Mouse (Mus musculus): Measurements from ENCODE around the gene Enox1. TPM values are rescaled to one million over a fixed set of nuclear protein-coding genes. Genes with fewer than 3 reads are reported as not detected.

Gene Enox1
- polyA plus RNA-seq, 1 experiment: 0.30 TPM

DNA sequence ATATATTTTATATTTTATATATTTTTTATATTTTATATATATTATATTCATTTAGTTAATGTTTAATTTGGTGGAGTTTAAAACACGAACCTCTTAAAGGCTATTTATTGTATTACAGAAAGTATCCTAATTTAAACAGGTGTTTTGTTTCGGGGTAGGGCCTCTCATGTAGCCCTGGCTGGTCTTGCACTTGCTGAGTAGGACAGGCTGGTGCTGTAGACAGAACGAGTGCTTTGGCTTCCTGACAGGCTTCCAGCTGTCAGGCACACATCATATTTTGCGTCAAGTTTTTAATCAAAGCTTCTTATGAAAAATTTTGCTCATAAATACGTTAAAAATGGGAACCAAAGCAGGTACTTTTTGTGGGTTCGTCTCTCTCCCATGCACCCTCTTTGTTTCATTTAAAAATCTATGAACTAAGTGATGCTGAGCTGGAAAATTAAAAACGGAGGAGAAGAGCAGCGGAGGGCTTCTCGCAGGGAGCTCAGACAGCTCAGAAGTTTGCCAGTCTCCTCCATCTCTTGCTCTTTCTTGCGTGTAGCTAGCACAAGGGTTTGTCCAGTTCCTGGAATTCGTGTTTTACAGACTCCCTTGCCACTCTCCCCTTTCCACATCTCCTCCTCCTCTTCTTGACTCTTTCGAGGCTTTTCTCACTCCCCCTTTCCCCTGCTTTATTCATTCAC, 115.8 kb downstream of the Enox1 start:
- H3K4me1 ChIP-seq (ENCODE audit: control insufficient read depth, insufficient read depth, insufficient read length, low read length): no peaks in the 10 kb centered on the region
- WGBS: 66% methylated on average over 12 of the region's 12 CpGs
- no peak overlapping the region for H3K4me3 ChIP-seq (ENCODE audit: low read depth, low read length)
- H3K27me3 ChIP-seq (ENCODE audit: control insufficient read depth, insufficient read depth, low read length): no peaks in the 10 kb centered on the region
- no peak for TF ChIP-seq CTCF (IDR thresholded peaks at IDR 0.05; ENCODE audit: extremely low read depth, insufficient read length, insufficient replicate concordance, low read depth, low read length)
- TF ChIP-seq POLR2A (IDR thresholded peaks at IDR 0.05; ENCODE audit: low read depth, low read length): no peak
- H3K27ac ChIP-seq (ENCODE audit: insufficient read depth, low read depth, low read length): no peak overlapping the region
- H3K36me3 ChIP-seq (ENCODE audit: control insufficient read depth, insufficient read depth, low read length): no peaks in the 10 kb centered on the region

DNA sequence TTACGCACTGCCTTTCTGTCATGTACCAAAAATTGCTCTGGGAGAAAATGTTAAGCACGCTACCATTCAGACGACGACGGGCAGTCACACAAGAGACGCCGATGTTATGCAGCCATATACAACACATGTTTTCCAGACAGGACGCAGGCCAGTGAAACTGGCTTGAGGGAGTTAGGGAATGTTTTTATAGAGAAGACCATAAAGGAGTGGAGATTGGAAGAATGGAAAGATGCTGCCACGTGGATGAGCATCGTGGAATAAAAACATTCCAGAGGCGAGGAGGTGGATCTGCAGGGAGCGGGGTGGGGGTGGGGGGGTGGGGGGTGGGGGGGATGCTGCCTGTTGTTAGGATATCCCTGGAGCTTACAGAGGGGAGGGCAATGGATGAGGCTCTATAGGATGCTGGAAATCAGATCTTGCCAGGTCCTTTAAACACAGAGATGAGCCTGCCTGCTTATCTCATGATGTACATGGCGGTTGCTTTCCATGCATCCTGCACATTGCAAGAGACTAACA, 116.4 kb downstream of the Enox1 start:
- no peaks in the 10 kb centered on the region for H3K4me1 ChIP-seq (ENCODE audit: control insufficient read depth, insufficient read depth, insufficient read length, low read length)
- TF ChIP-seq CTCF (IDR thresholded peaks at IDR 0.05; ENCODE audit: extremely low read depth, insufficient read length, insufficient replicate concordance, low read depth, low read length) (no peak), POLR2A (IDR thresholded peaks at IDR 0.05; ENCODE audit: low read depth, low read length) (no peak)
- H3K36me3 ChIP-seq (ENCODE audit: control insufficient read depth, insufficient read depth, low read length): no peaks in the 10 kb centered on the region
- H3K27me3 ChIP-seq (ENCODE audit: control insufficient read depth, insufficient read depth, low read length): no peaks in the 10 kb centered on the region
- no peak overlapping the region for H3K27ac ChIP-seq (ENCODE audit: insufficient read depth, low read depth, low read length)
- WGBS: 71% methylated on average over 13 of the region's 13 CpGs
- no peak overlapping the region for H3K4me3 ChIP-seq (ENCODE audit: low read depth, low read length)

DNA sequence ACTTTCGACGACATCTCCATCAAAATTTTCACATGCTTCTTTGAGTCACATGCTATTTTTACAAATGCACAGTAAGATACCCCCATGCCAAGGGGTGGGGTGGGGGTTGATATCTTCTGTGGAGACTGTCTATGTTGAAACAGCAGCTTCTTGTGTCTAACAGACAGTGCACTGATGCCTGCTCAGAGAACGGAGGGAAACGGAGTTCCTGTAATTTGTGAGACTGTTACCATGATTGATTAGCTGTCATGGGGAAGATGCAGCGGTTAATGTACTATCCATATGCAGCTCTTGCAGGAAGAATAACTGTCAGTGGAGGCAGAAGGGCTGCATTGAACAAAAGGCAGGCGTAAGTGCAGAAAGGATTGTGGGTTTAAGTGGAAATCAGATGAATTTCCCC, 117.2 kb downstream of the Enox1 start:
- no peak overlapping the region for H3K27ac ChIP-seq (ENCODE audit: insufficient read depth, low read depth, low read length)
- no peaks in the 10 kb centered on the region for H3K4me1 ChIP-seq (ENCODE audit: control insufficient read depth, insufficient read depth, insufficient read length, low read length)
- 74% methylated on average over 6 of the region's 6 CpGs for WGBS
- H3K36me3 ChIP-seq (ENCODE audit: control insufficient read depth, insufficient read depth, low read length): no peaks in the 10 kb centered on the region
- H3K4me3 ChIP-seq (ENCODE audit: low read depth, low read length): no peak overlapping the region
- no peak for TF ChIP-seq CTCF (IDR thresholded peaks at IDR 0.05; ENCODE audit: extremely low read depth, insufficient read length, insufficient replicate concordance, low read depth, low read length)
- no peak for TF ChIP-seq POLR2A (IDR thresholded peaks at IDR 0.05; ENCODE audit: low read depth, low read length)
- no peaks in the 10 kb centered on the region for H3K27me3 ChIP-seq (ENCODE audit: control insufficient read depth, insufficient read depth, low read length)

DNA sequence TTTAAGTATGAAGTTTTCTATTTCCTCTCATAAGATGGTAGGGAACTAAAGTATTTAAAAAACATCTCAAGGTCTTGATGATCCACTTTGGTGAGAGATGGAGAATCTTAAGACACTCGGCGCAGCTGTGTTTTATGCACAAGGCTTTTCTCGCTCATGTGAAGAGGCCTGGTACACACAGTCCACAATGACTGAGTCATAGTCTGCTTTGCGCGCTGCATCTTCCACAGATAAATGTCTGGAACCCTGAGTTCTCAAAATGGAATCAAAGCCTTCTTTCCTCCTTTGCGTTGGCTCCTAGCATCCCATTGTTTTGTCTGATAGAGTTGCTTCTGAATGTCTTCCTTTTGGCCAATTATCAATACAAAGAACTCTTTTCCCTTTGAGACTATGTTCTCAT, 119.0 kb downstream of the Enox1 start:
- 96% methylated on average over 6 of the region's 6 CpGs for WGBS
- Histone ChIP-seq H3K4me1 (ENCODE audit: control insufficient read depth, insufficient read depth, insufficient read length, low read length) (no peaks in the 10 kb centered on the region), H3K27me3 (ENCODE audit: control insufficient read depth, insufficient read depth, low read length) (no peaks in the 10 kb centered on the region), H3K27ac (ENCODE audit: insufficient read depth, low read depth, low read length) (no peak overlapping the region), H3K36me3 (ENCODE audit: control insufficient read depth, insufficient read depth, low read length) (no peaks in the 10 kb centered on the region), H3K4me3 (ENCODE audit: low read depth, low read length) (no peak overlapping the region)
- TF ChIP-seq POLR2A (IDR thresholded peaks at IDR 0.05; ENCODE audit: low read depth, low read length) (no peak), CTCF (IDR thresholded peaks at IDR 0.05; ENCODE audit: extremely low read depth, insufficient read length, insufficient replicate concordance, low read depth, low read length) (no peak)

DNA sequence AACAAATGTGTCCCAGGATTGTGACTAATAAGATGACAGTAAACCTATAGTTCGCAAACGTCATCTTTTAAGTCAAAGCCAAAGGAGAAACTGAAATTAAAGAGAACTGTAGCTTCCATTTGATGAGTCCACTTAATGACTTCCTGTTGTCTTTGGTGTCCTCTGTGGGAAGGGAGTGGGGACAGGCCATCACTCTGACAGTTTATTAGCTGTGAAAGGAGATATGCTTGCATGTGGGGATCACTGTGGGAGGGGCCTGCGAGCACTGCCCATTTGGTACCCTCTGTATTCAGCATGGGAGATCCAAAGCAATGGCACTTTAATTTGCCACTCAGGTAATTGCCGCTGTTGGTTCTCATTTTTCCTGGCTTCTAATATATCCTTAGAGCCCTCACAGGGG, 122.6 kb downstream of the Enox1 start:
- TF ChIP-seq POLR2A (IDR thresholded peaks at IDR 0.05; ENCODE audit: low read depth, low read length) (no peak), CTCF (IDR thresholded peaks at IDR 0.05; ENCODE audit: extremely low read depth, insufficient read length, insufficient replicate concordance, low read depth, low read length) (no peak)
- H3K4me3 ChIP-seq (ENCODE audit: low read depth, low read length): no peak overlapping the region
- H3K36me3 ChIP-seq (ENCODE audit: control insufficient read depth, insufficient read depth, low read length): no peaks in the 10 kb centered on the region
- H3K27me3 ChIP-seq (ENCODE audit: control insufficient read depth, insufficient read depth, low read length): no peaks in the 10 kb centered on the region
- 78% methylated on average over 4 of the region's 4 CpGs for WGBS
- H3K27ac ChIP-seq (ENCODE audit: insufficient read depth, low read depth, low read length): no peak overlapping the region
- H3K4me1 ChIP-seq (ENCODE audit: control insufficient read depth, insufficient read depth, insufficient read length, low read length): no peaks in the 10 kb centered on the region

DNA sequence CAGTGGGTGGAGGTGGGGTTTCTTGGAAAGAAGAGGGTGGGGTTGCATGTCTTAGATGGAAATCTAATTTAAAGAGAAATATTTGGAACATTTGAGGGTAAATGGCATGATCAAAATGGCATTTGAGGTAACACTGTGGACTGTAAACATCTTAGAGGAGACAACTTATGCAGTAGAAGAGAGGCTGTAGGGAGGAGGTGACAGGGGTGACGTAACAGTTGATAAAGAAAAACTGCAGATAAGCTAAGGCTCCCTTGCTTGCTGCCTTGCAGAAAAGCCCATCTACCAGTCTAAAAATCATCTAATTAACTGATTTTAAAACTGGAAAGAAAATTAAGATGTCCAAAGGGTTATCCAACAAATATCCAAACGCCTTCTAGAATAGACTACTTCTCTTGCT, 123.9 kb downstream of the Enox1 start:
- Histone ChIP-seq H3K4me1 (ENCODE audit: control insufficient read depth, insufficient read depth, insufficient read length, low read length) (no peaks in the 10 kb centered on the region), H3K27me3 (ENCODE audit: control insufficient read depth, insufficient read depth, low read length) (no peaks in the 10 kb centered on the region), H3K36me3 (ENCODE audit: control insufficient read depth, insufficient read depth, low read length) (no peaks in the 10 kb centered on the region), H3K4me3 (ENCODE audit: low read depth, low read length) (no peak overlapping the region), H3K27ac (ENCODE audit: insufficient read depth, low read depth, low read length) (no peak overlapping the region)
- 31% methylated on average over 2 of the region's 2 CpGs for WGBS
- TF ChIP-seq POLR2A (IDR thresholded peaks at IDR 0.05; ENCODE audit: low read depth, low read length) (no peak), CTCF (IDR thresholded peaks at IDR 0.05; ENCODE audit: extremely low read depth, insufficient read length, insufficient replicate concordance, low read depth, low read length) (no peak)

DNA sequence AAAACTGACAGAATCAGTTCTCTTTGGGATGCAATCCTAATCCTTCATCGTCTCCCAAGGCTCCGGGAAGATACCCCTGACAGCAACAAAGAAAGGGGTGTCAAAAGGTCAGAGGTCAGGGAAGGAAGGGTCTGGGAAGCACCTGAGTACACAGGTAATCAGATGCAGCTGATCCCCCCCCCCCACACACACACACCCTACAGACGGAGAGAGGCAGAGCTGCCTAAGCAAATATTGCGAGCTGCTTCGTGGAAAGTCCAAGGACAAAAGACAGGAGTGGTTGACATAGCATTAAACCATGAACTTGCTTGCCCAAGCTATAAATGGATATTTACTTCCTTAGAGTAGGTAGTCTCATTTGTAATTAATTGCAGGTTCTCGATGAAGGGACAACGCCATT, 124.3 kb downstream of the Enox1 start:
- Histone ChIP-seq H3K27me3 (ENCODE audit: control insufficient read depth, insufficient read depth, low read length) (no peaks in the 10 kb centered on the region), H3K4me1 (ENCODE audit: control insufficient read depth, insufficient read depth, insufficient read length, low read length) (no peaks in the 10 kb centered on the region), H3K36me3 (ENCODE audit: control insufficient read depth, insufficient read depth, low read length) (no peaks in the 10 kb centered on the region), H3K4me3 (ENCODE audit: low read depth, low read length) (no peak overlapping the region), H3K27ac (ENCODE audit: insufficient read depth, low read depth, low read length) (no peak overlapping the region)
- TF ChIP-seq CTCF (IDR thresholded peaks at IDR 0.05; ENCODE audit: extremely low read depth, insufficient read length, insufficient replicate concordance, low read depth, low read length): no peak
- TF ChIP-seq POLR2A (IDR thresholded peaks at IDR 0.05; ENCODE audit: low read depth, low read length): no peak
- WGBS: 25% methylated on average over 7 of the region's 7 CpGs
